Mouse (Mus musculus) gastrocnemius, adult 8-10 months (tissue): ENCODE measurements around the gene Xpnpep3. TPM values are rescaled to one million over a fixed set of nuclear protein-coding genes. Genes with fewer than 3 reads are reported as not detected.
"Not testable (repeated sequence)": the region's sequence is repeated elsewhere in the genome, so short reads cannot be mapped to it uniquely, and the experiment has no call there.

ENCODE experiments used
- DNase-seq, 2 experiments: peaks; one replicate each; pipeline ENCODE4 v3.0.0; 2022; ENCODE audit warnings: low spot score in 2 of 2
- total RNA-seq, 4 experiments: library from RNA; stranded (reverse); gene quantifications; 2 replicates each; pipeline ENCODE4 v1.2.4; 2022

Gene Xpnpep3
- total RNA-seq, 4 experiments from 2014 or later: 4.6 to 8.1 (median 7.7) TPM

- no peak for DNase-seq
Observed at GRCm38 (mm10) chr15:81479446-81480213, 79.7 kb downstream of the Xpnpep3 start.

DNA sequence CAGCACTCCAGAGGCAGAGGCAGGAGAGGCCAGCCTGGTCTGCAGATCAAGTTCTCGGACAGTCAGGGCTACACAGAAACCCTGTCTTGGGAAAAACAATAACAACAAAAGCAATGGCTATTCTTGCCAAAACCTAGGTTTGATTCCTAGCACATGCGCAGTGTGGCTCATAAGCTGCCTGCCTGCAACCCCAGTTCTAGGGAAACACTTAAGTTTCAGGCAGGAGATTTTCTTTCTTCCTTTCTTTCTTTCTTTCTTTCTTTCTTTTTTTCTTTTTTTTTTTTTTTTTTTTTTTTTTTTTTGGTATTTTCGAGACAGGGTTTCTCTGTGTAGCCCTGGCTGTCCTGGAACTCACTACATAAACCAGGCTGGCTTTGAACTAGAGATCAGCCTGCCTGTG lies 80.3 kb downstream of the Xpnpep3 start:
- DNase-seq: not testable (repeated sequence)

DNA sequence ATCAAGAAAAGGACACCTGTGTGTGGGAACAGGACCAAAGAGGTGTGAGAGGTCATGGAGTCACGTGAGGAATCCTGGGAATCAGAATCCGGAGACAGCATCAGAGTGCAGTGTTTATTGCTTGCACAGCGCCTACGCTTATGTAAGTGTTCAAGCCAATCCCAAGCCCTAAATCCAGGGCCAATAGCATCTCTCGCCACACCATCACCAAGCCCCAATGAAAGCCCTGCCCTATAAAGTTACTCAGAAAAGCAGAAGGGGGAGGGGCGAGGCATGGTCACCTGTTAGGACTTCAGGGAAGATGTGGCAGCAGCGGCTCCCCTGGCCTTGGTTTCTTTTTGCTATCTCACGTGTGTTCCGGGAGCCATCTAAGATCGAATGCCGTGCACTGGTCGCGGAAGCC lies 81.0 kb downstream of the Xpnpep3 start:
- peak; percentile 11 to 18 for DNase-seq

- no peak for DNase-seq
Observed at GRCm38 (mm10) chr15:81482966-81483365, 83.0 kb downstream of the Xpnpep3 start.

- no peak for DNase-seq
Observed at GRCm38 (mm10) chr15:81483691-81484090, 83.8 kb downstream of the Xpnpep3 start.

- DNase-seq: no peak
Observed at GRCm38 (mm10) chr15:81485483-81485882, 85.5 kb downstream of the Xpnpep3 start.

- DNase-seq: no peak
Observed at GRCm38 (mm10) chr15:81503466-81503865, 103.5 kb downstream of the Xpnpep3 start.

- no peak for DNase-seq
Observed at GRCm38 (mm10) chr15:81503995-81504394, 104.1 kb downstream of the Xpnpep3 start.

Other genes with a start within 250 kb of the Xpnpep3 start
- 10 to 100 TPM; 13.8 to 23.9 (median 17.8) TPM for gene Mrtfa, start 209.4 kb upstream of the Xpnpep3 start, total RNA-seq
- 1 to 10 TPM; 2.1 to 6.9 (median 4.4) TPM for gene Mchr1, start 164.6 kb upstream of the Xpnpep3 start, total RNA-seq
- gene Slc25a17, start 39.3 kb upstream of the Xpnpep3 start, total RNA-seq: 1 to 10 TPM; 4.9 to 8.7 (median 7.5) TPM
- 10 to 100 TPM; 82.9 to 93.0 (median 88.0) TPM for gene St13, start 61 bp upstream of the Xpnpep3 start, total RNA-seq
- gene Dnajb7, start 8.2 kb downstream of the Xpnpep3 start, total RNA-seq: not detected
- 100 to 1,000 TPM in 3 of 4 experiments, 10 to 100 TPM in 1; 90.3 to 113 (median 101) TPM for gene Rbx1, start 66.2 kb downstream of the Xpnpep3 start, total RNA-seq
- gene Ep300, start 185.2 kb downstream of the Xpnpep3 start, total RNA-seq: 10 to 100 TPM; 38.2 to 52.3 (median 42.2) TPM